Mouse (Mus musculus) thymus, adult 2 months (tissue): ENCODE results near the gene Ptpn11.

Source experiments
- CTCF ChIP-seq: fragments of 200-500 bp; IDR thresholded peaks from 2 replicates; pipeline ENCODE4 v1.5.1; 2012; ENCODE audit warnings: mild to moderate bottlenecking, control low read depth, low read length, moderate library complexity, borderline replicate concordance; ENCODE audit not compliant: control insufficient read depth, poor library complexity, insufficient read depth; ENCODE audit errors: extremely low read depth
- POLR2A ChIP-seq: fragments of 200-500 bp; IDR thresholded peaks from 2 replicates; pipeline ENCODE4 v1.6.1; 2012; ENCODE audit warnings: mild to moderate bottlenecking, low read length, control low read depth, moderate library complexity; ENCODE audit not compliant: control insufficient read depth, poor library complexity, insufficient read depth; ENCODE audit errors: extremely low read depth

GRCm38 (mm10) chr5:121214707-121215106 is 23.5 kb upstream of the Ptpn11 start:
- TF ChIP-seq CTCF (no peak), POLR2A (no peak)
